Mouse (Mus musculus) right cerebral cortex, postnatal 14 days (tissue): ENCODE measurements around the gene Pbld2.

Experiments
- DNase-seq: peaks from one replicate; pipeline ENCODE4 v3.0.0; 2022

Pbld2 gene

DNA sequence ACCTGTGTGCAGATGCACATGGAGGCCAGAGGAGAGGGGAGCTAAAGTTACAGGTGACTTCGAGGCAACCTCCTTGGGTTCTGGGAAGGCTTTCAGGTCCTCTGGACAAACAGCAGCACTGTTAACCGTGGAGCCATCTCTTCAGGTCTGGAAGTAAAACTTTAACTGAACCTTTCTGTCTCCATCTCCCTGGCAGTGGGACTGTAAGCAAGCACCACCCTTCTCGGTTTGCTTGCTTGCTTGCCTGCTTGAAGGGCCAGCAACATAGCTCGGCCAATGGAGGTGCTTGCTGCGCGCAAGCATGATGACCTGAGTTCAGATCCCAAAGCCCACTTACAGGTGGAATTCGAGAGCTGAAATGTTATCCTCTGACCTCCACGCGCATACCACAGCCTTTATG is 40.4 kb downstream of the Pbld2 start:
- no peak for DNase-seq

GRCm38 (mm10) chr10:63065561-63065960 is 41.4 kb downstream of the Pbld2 start:
- no peak for DNase-seq

GRCm38 (mm10) chr10:63065988-63066387 is 41.9 kb downstream of the Pbld2 start:
- peak; percentile 78 for DNase-seq

DNA sequence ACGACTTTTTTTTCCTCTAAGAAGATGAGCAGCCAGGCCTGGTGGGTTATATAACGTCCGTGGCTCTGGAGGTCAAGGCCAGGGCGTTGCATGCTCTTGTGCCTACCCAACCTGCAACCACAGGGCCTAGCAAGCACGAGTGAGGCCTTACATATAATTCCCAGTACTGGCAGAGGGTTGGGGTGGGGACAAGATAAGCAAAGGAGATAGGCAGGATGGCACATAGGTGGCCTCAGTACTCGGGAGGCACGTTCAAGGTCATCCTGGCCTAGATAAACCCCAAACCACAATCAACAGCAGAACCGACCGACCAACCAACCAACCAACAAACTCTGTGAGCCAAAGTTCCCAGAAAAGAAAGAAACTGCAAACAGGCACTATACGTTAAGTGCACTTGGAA is 62.2 kb downstream of the Pbld2 start:
- no peak for DNase-seq

DNA sequence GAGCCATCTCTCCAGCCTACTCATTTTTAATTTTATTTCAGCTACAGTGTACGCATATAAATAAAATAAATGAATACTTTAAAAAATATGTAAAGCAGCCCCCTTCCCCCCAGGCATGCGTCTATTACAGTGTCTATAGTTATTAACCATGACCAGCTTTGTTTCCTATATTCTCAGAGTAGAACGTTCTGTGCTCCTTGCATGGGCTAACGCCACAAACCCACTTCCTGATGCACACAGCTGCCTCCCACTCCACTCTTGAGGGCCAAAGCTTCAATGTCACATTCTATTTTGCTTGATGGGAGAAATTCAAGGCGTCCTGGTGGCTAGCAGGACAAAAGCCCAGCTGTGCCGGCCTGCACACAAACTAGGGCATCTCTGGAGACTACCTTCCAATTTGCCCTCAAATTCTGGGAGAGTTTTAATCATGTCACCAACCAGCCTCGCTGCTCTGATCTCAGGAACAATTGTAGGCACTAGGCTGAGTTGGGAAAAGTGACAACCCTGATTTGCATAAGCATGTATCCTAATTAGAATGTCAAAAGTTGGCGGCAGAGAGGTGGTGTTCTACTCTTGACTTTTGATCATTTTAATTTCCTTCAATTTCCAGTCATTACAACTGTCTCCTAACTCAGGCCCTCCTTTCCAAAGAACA is 65.1 kb downstream of the Pbld2 start:
- no peak for DNase-seq

- DNase-seq = no peak
Observed at GRCm38 (mm10) chr10:63089758-63090571, 65.8 kb downstream of the Pbld2 start.

DNA sequence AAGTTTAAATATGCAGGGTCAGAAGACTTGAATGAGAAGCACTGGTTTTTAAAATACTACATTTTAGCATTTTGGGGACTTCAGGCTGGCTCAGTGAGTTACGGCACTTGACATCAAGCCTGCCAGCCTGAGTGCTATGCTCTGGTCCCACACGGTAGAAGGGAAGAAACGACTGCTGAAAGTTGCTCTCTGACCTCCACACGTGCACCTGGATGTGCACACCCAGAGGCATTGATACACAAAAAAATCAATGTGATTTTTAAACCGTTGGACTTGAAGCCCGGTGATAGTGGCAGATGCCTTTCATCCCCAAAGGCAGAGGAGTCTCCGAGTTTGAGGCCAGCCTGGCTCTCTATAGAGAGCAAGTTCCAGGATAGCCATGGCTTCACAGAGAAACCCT is 67.8 kb downstream of the Pbld2 start:
- no peak for DNase-seq

- DNase-seq = no peak
Observed at GRCm38 (mm10) chr10:63092616-63093550, 68.8 kb downstream of the Pbld2 start.

GRCm38 (mm10) chr10:63096757-63097156 is 72.6 kb downstream of the Pbld2 start:
- DNase-seq = no peak

GRCm38 (mm10) chr10:63098191-63098590 is 74.1 kb downstream of the Pbld2 start:
- DNase-seq = no peak

GRCm38 (mm10) chr10:63099521-63099920 is 75.4 kb downstream of the Pbld2 start, which contains the start of gene Atoh7:
TSS of gene Atoh7 (plus strand) at chr10:63099651.
- peak; percentile 50 for DNase-seq

GRCm38 (mm10) chr10:63099941-63100562 is 75.9 kb downstream of the Pbld2 start:
- DNase-seq = peak; percentile 70

- DNase-seq = no peak
Observed at GRCm38 (mm10) chr10:63100657-63101056, 76.5 kb downstream of the Pbld2 start.
